Mouse (Mus musculus): Measurements from ENCODE around the gene Rhebl1. TPM values are rescaled to one million over a fixed set of nuclear protein-coding genes. Genes with fewer than 3 reads are reported as not detected.
"Not testable (repeated sequence)": the region's sequence is repeated elsewhere in the genome, so short reads cannot be mapped to it uniquely, and the experiment has no call there.

Gene Rhebl1
- 4.8 and 9.6 TPM in 2 replicates for total RNA-seq (2015)
- total RNA-seq (2017): 3.4 and 10.2 TPM in 2 replicates

GRCm38 (mm10) chr15:98893940-98894745, at the start of gene Rhebl1:
Rhebl1 (minus strand) TSS chr15:98894540.
- ATAC-seq (ENCODE audit: poor library complexity, severe bottlenecking): peak; percentile 38

DNA sequence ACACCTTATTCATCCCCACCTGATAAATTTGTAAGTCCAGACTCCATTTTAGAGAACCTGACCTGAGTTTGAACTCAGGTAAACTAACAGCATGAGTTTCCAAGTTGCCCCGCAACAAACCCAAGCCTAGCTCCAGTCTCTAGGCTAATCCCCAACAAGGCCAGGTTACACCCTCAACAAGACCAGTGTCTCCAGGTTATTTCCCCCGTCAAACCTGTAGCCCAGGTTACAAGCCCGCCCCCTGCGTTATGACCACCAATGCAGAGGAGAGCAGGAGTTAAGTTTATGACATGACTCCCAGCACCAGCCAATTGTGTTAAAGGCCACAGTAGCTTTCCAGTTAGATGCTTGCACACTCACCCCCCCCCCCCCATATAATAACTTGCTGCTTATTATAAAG, 48.8 kb upstream of the Rhebl1 start:
- ATAC-seq (ENCODE audit: poor library complexity, severe bottlenecking): no peak

DNA sequence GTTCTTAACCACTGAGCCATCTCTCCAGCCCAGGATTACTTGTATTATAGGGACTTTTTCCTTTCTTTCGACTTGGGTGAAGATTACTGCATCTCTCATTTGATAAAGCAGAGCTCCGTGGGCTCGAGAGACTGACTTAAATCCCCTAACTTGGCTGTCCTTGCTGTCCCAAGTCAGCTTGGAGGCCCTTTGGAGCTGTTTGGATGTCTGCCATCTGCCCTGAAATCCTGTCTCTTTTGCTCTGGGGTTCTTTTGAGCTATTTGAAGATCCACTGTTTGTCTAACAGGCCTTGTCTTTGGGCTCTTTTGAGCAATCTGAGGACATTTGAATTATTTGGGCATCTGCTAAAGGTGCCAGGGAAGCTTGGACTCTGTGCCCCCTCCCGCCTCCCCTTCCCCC, 47.7 kb upstream of the Rhebl1 start:
- no peak for ATAC-seq (ENCODE audit: poor library complexity, severe bottlenecking)

DNA sequence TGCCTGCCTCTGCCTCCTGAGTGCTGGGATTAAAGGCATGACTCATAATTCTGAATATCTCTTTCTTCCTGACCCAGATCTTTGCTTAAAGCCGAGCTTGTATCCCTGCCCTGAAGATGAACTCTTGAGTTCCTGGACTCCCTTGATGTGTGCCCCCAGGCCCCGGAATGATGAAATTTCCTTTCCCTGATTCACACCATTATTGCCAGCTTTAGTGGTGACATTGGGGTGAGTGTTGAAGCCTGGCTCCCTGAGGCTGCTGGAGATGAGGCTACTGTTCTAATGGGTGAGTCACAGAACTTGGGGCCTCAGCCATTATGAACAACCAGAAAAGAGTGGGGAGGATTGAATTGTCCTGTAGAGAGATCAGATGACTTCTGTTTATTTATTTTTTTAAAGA, 47.2 kb upstream of the Rhebl1 start:
- ATAC-seq (ENCODE audit: poor library complexity, severe bottlenecking): no peak

DNA sequence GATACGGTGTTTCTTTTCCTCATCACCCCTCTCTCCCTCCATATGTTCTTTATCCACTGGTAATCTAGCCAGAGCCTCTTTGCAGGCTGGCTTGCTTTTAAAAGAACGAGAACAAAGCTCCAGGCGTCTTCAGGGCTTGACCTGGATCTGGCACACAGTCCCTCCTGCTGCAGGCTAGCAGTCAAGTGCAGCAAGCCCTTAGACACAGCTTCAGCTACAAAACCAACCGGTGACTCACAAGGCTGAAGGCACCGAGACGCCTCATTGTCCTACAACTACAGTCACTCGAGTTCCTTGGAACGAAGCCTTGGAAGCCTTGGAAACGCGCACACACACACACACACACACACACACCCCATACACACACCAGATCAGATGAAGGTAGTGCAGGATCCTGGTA, 46.5 kb upstream of the Rhebl1 start:
- no peak for ATAC-seq (ENCODE audit: poor library complexity, severe bottlenecking)

DNA sequence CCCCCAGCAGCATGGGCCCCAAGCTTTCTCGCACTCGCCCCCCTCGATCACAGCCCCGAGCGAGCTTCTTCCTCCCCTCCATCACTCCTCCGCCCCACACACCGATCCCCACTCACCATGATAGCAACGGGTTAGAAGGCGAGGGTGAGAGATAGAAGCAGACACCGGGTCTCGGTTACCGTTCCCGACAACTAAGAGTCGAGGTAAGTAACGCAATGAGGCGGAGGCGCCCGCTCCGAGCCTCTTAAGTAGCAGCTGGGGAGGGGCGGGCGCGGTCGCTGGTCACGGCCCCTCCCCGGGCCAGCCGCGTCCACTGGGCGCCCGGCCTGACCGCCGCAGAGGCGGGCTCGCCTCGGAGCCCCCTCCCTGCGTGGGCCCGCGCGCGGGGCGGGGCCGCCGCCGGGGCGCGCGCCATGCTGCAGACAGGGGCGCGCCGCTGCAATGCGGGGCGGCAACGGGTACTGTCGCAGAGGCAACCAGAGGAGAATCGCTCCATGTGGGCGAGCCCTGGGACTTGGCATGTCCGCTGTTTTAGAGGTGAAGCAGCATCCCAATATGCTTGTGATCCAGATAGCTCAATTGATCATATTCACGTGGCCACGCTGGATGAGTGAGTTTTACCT, 40.0 kb upstream of the Rhebl1 start, which contains the start of gene Tuba1b:
TSS of gene Tuba1b (minus strand) at position 349 of the 623 bp plus-strand sequence.
- ATAC-seq (ENCODE audit: poor library complexity, severe bottlenecking): peak; percentile 83

DNA sequence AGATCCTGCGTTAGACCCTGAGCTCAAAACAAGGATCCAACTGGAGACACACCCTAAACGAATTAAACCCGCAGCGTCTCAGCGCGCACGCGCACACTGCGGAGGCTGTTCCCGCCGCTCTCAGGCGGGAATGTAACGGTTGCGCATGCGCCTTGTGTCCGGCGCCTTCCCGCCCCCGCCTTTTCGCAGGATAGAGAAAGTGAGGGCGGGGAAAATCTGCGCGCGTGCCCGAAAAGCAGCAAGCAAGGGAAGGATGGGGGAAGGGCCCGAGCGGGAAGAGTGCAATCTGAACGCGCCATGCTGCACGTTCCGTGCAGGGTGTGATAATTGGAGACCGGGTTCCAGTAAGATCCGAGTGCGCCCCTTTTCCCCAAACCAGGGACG, 39.5 kb upstream of the Rhebl1 start:
- ATAC-seq (ENCODE audit: poor library complexity, severe bottlenecking): peak; percentile 63

- ATAC-seq (ENCODE audit: poor library complexity, severe bottlenecking): not testable (repeated sequence)
Measured at GRCm38 (mm10) chr15:98933004-98933671, 38.8 kb upstream of the Rhebl1 start.

GRCm38 (mm10) chr15:98930998-98931397, 36.7 kb upstream of the Rhebl1 start:
- no peak for ATAC-seq (ENCODE audit: poor library complexity, severe bottlenecking)

DNA sequence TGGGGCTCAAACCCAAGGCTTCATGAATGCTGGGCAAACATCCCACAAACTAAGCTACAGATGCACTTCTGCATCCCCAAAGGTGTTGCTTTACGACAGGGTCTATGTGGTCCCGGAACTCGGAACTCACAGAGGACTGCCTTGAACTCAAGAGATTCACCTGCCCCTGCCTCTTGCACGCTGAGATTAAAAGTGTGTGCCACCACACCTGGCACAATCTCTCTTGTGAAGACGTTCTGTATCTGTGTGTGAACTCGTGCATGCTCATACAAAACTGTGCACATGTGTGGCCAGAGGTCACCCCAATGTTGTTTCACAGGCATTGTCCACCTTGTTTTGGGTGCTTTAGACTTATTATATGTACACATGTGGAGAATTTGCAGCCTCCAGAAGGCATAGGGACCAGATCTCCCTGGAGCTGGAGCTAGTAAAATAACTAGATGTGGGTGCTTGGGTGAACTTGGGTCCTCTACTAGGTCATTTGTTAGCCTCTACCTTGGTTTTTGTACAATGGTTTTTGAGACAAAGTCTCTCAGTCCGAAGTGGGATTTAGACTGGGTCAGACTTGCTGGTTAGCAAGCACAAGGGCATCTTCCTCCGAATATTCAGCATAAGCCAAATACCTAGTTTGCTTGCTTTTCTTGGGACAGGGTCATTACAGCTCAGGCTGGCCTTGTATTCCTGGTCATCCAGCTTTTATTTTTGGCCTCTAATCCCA, 35.8 kb upstream of the Rhebl1 start:
- no peak for ATAC-seq (ENCODE audit: poor library complexity, severe bottlenecking)

DNA sequence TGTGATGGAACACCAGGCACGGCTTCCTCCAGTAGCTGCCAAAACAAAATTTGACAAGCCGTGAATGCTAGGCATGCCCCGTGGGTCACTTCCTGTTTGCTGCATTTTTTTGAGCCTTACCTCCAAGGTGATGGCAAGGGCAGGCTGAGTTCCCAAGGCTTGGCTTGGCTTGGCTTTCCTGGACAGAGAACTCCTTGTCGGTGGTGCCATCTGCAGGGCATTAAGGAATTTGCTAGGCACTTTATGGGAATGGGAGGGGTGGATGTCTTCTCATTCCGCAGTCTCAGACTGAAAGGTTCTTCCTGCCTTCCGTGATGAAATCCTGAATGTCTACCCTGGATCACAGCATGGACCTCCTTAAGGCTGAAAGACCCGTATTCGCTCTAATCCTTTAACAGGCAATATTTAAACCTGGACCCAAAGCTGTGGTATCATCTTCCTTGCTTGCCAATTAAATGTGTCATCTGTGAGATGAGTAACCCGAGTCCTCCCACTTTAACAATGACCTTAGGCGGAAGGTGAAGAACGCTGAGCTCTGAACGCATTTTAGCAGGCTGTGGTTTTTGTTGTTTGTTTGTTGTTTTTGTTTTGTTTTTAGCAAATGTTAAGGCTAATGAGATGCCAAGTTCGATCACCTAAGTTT, 34.4 kb upstream of the Rhebl1 start:
- peak; percentile 75 for ATAC-seq (ENCODE audit: poor library complexity, severe bottlenecking)

- ATAC-seq (ENCODE audit: poor library complexity, severe bottlenecking): peak; percentile 18
Measured at GRCm38 (mm10) chr15:98927566-98927965, 33.2 kb upstream of the Rhebl1 start.

DNA sequence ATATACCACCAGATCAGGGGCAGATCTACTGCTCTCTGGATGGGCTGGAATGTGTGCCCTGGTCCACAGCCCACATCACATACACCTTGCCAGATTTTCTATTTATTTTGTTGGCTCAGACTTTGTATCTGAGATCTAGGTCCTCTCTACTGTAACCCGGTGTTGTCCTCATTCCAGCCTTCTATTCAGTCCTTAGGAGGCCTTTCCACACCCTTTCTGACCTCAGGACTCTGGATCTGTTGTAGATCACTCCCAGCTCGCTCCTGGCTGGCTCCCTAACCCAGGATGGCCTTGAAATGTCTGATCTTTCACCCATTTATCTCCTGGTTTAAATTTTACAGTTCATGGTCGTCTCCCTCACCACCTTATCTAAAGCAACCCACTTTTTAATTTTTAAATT, 30.3 kb upstream of the Rhebl1 start:
- no peak for ATAC-seq (ENCODE audit: poor library complexity, severe bottlenecking)

DNA sequence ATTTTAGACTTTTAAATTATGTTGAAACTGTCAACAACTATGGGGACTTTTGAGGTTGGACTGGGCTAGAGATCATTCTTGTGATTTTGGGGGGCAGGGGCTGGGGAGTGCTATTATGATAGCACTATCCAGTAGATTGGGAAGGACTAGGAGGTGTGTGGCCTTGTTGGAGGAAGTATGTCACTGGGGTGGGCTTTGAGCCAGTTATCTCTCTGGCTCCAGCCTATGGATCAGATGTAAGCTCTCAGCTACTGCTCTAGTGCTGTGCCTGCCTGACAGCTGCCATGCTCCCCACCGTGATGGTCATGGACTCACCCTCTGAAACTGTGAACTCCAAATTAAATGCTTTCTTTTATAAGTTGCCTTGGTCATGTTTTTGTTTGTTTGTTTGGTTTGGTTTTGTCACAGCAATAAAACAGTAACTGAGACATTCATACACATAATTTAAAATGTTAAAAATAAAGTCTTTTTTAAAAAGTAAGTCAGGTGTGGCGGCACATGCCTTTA, 28.7 kb upstream of the Rhebl1 start:
- no peak for ATAC-seq (ENCODE audit: poor library complexity, severe bottlenecking)

DNA sequence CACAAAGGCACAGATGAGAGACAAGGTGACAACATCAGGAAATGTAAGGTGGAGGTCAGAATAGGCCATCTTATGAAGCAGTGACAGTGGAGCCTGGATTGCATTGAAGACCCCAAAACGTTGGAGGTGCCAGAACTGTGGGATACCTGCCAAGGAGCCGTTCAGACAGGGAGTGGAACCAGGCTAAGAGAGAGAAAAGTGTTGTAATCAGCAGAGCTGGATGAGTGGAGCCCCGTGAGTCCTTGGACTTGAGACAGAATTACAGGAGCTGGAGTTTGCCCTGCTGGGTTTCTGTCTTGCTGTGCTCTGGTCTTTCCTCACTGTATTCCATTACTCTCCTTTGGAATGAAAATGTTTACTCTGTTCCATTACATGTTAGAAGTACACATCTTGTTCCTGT, 28.2 kb upstream of the Rhebl1 start:
- ATAC-seq (ENCODE audit: poor library complexity, severe bottlenecking): no peak

DNA sequence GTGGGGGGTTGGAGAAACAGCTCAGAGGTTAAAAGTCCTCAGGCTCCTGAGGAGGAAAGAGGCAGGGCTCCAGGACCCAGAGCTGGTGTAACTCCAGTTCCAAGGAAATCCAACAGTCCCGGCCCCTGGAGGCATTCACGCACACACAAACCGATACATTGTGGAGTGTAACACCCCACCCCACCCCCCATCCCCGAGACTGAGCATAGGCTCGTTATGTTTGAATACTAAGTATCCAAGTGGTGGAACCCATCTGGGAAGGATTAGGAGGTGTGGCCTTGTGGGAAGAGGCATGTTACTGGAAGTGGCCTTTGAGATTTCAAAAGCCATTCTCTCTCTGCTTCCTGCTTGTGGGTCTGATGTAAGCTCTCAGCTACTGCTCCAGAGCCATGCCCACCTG, 27.2 kb upstream of the Rhebl1 start:
- no peak for ATAC-seq (ENCODE audit: poor library complexity, severe bottlenecking)

- not testable (repeated sequence) for ATAC-seq (ENCODE audit: poor library complexity, severe bottlenecking)
Measured at GRCm38 (mm10) chr15:98918499-98918895, 24.2 kb upstream of the Rhebl1 start.

- ATAC-seq (ENCODE audit: poor library complexity, severe bottlenecking): peak; percentile 97
Measured at GRCm38 (mm10) chr15:98917538-98918498, 23.5 kb upstream of the Rhebl1 start, which contains the start of gene Lmbr1l. Lmbr1l (minus strand) TSS chr15:98918231.

GRCm38 (mm10) chr15:98917091-98917490, 22.8 kb upstream of the Rhebl1 start:
- no peak for ATAC-seq (ENCODE audit: poor library complexity, severe bottlenecking)
